ENCODE assay signal across 12 mouse cellular contexts in the genomic region with DNA sequence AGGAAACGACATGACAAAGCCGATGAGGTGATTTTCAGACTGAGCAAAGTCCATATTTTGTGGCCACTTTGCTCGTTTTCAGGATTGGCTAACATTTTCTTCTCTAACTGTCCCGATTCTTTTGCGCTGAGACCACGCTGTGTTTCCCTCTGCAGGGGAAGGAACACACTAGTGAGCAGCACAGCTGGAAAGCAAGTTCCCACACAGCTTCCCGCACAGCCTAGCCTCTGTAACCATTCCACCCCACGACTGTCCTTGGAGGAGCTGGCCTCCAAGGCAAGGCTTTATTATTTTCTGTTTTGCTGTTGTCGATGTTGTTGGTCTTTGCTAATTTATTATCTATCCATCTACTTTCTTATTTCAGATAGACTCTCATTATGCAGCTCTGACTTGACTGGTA. TPM values are rescaled to one million over a fixed set of nuclear protein-coding genes. Genes with fewer than 3 reads are reported as not detected.
DNase-seq lines count a peak whose midpoint lies in the region; ATAC-seq and TF ChIP-seq lines count a peak whose summit lies in the region.
"Had no signal": no experiment of that assay in that cellular context is flagged by ENCODE, and none has a peak within 500 bp of the region (broad histone marks: within the 10 kb centered on the region; RNA-seq: fewer than 3 reads in every experiment).

No protein-coding gene starts in this region.

- no peak overlapping the region for H3K4me3 ChIP-seq in forebrain, embryonic 12.5 days (replicated peaks)
- H3K4me3 ChIP-seq in forebrain, embryonic 16.5 days (replicated peaks; ENCODE audit: low read length) = no peak overlapping the region
- no peak overlapping the region for H3K4me3 ChIP-seq in hindbrain, embryonic 15.5 days
- H3K4me3 ChIP-seq in hindbrain, embryonic 11.5 days (ENCODE audit: low read depth, low read length) = no peak overlapping the region
- no peak overlapping the region for H3K4me3 ChIP-seq in neural tube, embryonic 11.5 days (ENCODE audit: low read depth, low read length)
- H3K4me3 ChIP-seq in stomach, postnatal 0 days (ENCODE audit: low read depth, low read length) = no peak overlapping the region
- H3K4me3 ChIP-seq: erythroblast, embryonic 14.5 days; midbrain, embryonic 15.5 days had no signal

- no peak for ATAC-seq in forebrain, embryonic 12.5 days (ENCODE audit: low FRiP score)
- no peak for ATAC-seq in forebrain, embryonic 16.5 days
- ATAC-seq in hindbrain, embryonic 15.5 days (ENCODE audit: low FRiP score, low read depth) = no peak
- ATAC-seq in hindbrain, embryonic 11.5 days (ENCODE audit: low FRiP score) = no peak
- no peak for ATAC-seq in neural tube, embryonic 11.5 days (ENCODE audit: insufficient read depth, low FRiP score, low TSS enrichment)
- no peak for ATAC-seq in stomach, postnatal 0 days (ENCODE audit: low FRiP score, low TSS enrichment)
- ATAC-seq: liver, postnatal 0 days had no signal

- TF ChIP-seq EP300 in stomach, postnatal 0 days (optimal IDR thresholded peaks at IDR 0.05) = no peak

- WGBS in forebrain, embryonic 12.5 days = 61% methylated on average over 9 of the region's 9 CpGs
- WGBS in forebrain, embryonic 16.5 days = 40% methylated on average over 9 of the region's 9 CpGs
- 46% methylated on average over 9 of the region's 9 CpGs for WGBS in hindbrain, embryonic 15.5 days
- 57% methylated on average over 8 of the region's 9 CpGs for WGBS in hindbrain, embryonic 11.5 days
- 52% methylated on average over 9 of the region's 9 CpGs for WGBS in neural tube, embryonic 11.5 days
- WGBS in stomach, postnatal 0 days = 45% methylated on average over 9 of the region's 9 CpGs

- TF ChIP-seq CTCF in stomach, postnatal 0 days (IDR thresholded peaks at IDR 0.05; ENCODE audit: low read depth) = no peak

- H3K27ac ChIP-seq in forebrain, embryonic 12.5 days = peak overlapping the region; percentile 61
- H3K27ac ChIP-seq in forebrain, embryonic 16.5 days (ENCODE audit: low read length) = no peak overlapping the region
- H3K27ac ChIP-seq in hindbrain, embryonic 15.5 days (replicated peaks) = 0 out of 2 replicates have a peak overlapping the region, but pooled peaks have one; percentile 34
- no peak overlapping the region for H3K27ac ChIP-seq in hindbrain, embryonic 11.5 days (ENCODE audit: low read depth, low read length)
- 0 out of 2 replicates have a peak overlapping the region, but pooled peaks have one; percentile 44 for H3K27ac ChIP-seq in neural tube, embryonic 11.5 days (ENCODE audit: low read depth, low read length)
- peak overlapping the region; percentile 69 for H3K27ac ChIP-seq in stomach, postnatal 0 days (replicated peaks)

- H3K4me2 ChIP-seq in forebrain, embryonic 12.5 days = no peak overlapping the region
- H3K4me2 ChIP-seq in forebrain, embryonic 16.5 days (ENCODE audit: low read length) = no peak overlapping the region
- no peak overlapping the region for H3K4me2 ChIP-seq in hindbrain, embryonic 15.5 days
- no peak overlapping the region for H3K4me2 ChIP-seq in hindbrain, embryonic 11.5 days (replicated peaks; ENCODE audit: low read depth, low read length)
- no peak overlapping the region for H3K4me2 ChIP-seq in neural tube, embryonic 11.5 days (ENCODE audit: low read depth)
- H3K4me2 ChIP-seq in stomach, postnatal 0 days (replicated peaks; ENCODE audit: low read depth) = no peak overlapping the region
- H3K4me2 ChIP-seq: midbrain, embryonic 15.5 days had no signal

- no peak overlapping the region for H3K9ac ChIP-seq in forebrain, embryonic 12.5 days
- no peak overlapping the region for H3K9ac ChIP-seq in forebrain, embryonic 16.5 days (replicated peaks; ENCODE audit: low read depth, low read length)
- H3K9ac ChIP-seq in hindbrain, embryonic 15.5 days = no peak overlapping the region
- no peak overlapping the region for H3K9ac ChIP-seq in hindbrain, embryonic 11.5 days (ENCODE audit: low read depth, low read length)
- H3K9ac ChIP-seq in neural tube, embryonic 11.5 days (ENCODE audit: low read length) = no peak overlapping the region
- no peak overlapping the region for H3K9ac ChIP-seq in stomach, postnatal 0 days (ENCODE audit: low read length)
- H3K9ac ChIP-seq: liver, postnatal 0 days; midbrain, embryonic 15.5 days had no signal

- H3K4me1 ChIP-seq in forebrain, embryonic 12.5 days = 0 out of 2 replicates have a peak, but pooled peaks cover 3% of the 10 kb centered on the region
- H3K4me1 ChIP-seq in forebrain, embryonic 16.5 days (replicated peaks; ENCODE audit: control insufficient read depth, insufficient read depth, low read length) = peaks cover 8% of the 10 kb centered on the region
- no peaks in the 10 kb centered on the region for H3K4me1 ChIP-seq in hindbrain, embryonic 15.5 days (replicated peaks)
- H3K4me1 ChIP-seq in hindbrain, embryonic 11.5 days (replicated peaks; ENCODE audit: control insufficient read depth, insufficient read depth, low read length) = no peaks in the 10 kb centered on the region
- H3K4me1 ChIP-seq in neural tube, embryonic 11.5 days (ENCODE audit: control insufficient read depth, insufficient read depth, low read length) = no peaks in the 10 kb centered on the region
- H3K4me1 ChIP-seq in stomach, postnatal 0 days (replicated peaks; ENCODE audit: control insufficient read depth, insufficient read depth) = no peaks in the 10 kb centered on the region
- H3K4me1 ChIP-seq: midbrain, embryonic 15.5 days had no signal

- no peaks in the 10 kb centered on the region for H3K9me3 ChIP-seq in forebrain, embryonic 12.5 days
- no peaks in the 10 kb centered on the region for H3K9me3 ChIP-seq in forebrain, embryonic 16.5 days (ENCODE audit: control insufficient read depth, low read length)
- H3K9me3 ChIP-seq in hindbrain, embryonic 15.5 days = no peaks in the 10 kb centered on the region
- no peaks in the 10 kb centered on the region for H3K9me3 ChIP-seq in hindbrain, embryonic 11.5 days (ENCODE audit: control insufficient read depth, low read length)
- no peaks in the 10 kb centered on the region for H3K9me3 ChIP-seq in neural tube, embryonic 11.5 days (ENCODE audit: control insufficient read depth, low read length)
- no peaks in the 10 kb centered on the region for H3K9me3 ChIP-seq in stomach, postnatal 0 days (ENCODE audit: control insufficient read depth, low read length)
- H3K9me3 ChIP-seq: midbrain, embryonic 15.5 days had no signal

- H3K36me3 ChIP-seq in forebrain, embryonic 12.5 days (replicated peaks) = no peaks in the 10 kb centered on the region
- no peaks in the 10 kb centered on the region for H3K36me3 ChIP-seq in forebrain, embryonic 16.5 days (ENCODE audit: control insufficient read depth, insufficient read depth)
- H3K36me3 ChIP-seq in hindbrain, embryonic 15.5 days = no peaks in the 10 kb centered on the region
- no peaks in the 10 kb centered on the region for H3K36me3 ChIP-seq in hindbrain, embryonic 11.5 days (ENCODE audit: control insufficient read depth, insufficient read depth, low read length)
- no peaks in the 10 kb centered on the region for H3K36me3 ChIP-seq in neural tube, embryonic 11.5 days (ENCODE audit: control insufficient read depth, insufficient read depth, low read length)
- H3K36me3 ChIP-seq in stomach, postnatal 0 days (ENCODE audit: control insufficient read depth, insufficient read depth, low read length) = no peaks in the 10 kb centered on the region
- H3K36me3 ChIP-seq: midbrain, embryonic 15.5 days had no signal

- H3K27me3 ChIP-seq in forebrain, embryonic 12.5 days = no peaks in the 10 kb centered on the region
- H3K27me3 ChIP-seq in forebrain, embryonic 16.5 days (replicated peaks; ENCODE audit: control insufficient read depth, insufficient read depth, low read length) = no peaks in the 10 kb centered on the region
- no peaks in the 10 kb centered on the region for H3K27me3 ChIP-seq in hindbrain, embryonic 15.5 days
- no peaks in the 10 kb centered on the region for H3K27me3 ChIP-seq in hindbrain, embryonic 11.5 days (ENCODE audit: control insufficient read depth, insufficient read depth, low read length)
- H3K27me3 ChIP-seq in neural tube, embryonic 11.5 days (ENCODE audit: control insufficient read depth, insufficient read depth, low read length) = no peaks in the 10 kb centered on the region
- H3K27me3 ChIP-seq in stomach, postnatal 0 days (ENCODE audit: control insufficient read depth, insufficient read depth, low read length) = no peaks in the 10 kb centered on the region
- H3K27me3 ChIP-seq: midbrain, embryonic 15.5 days had no signal

- DNase-seq in hindbrain, embryonic 11.5 days (ENCODE audit: low spot score) = no peak
- DNase-seq in neural tube, embryonic 11.5 days (ENCODE audit: low spot score) = no peak
- DNase-seq in neural tube, embryonic 10.5 days (ENCODE audit: extremely low spot score, low spot score) = no peak
- no peak for DNase-seq in stomach, postnatal 0 days (ENCODE audit: low spot score)
- no peak for DNase-seq in urinary bladder, postnatal 10 days (ENCODE audit: low spot score)
- DNase-seq: liver, postnatal 0 days; thymus, adult 2 months had no signal

RNA-seq across cellular contexts. Expression of gene Plac1, which starts 27.4 kb away (rescaled TPM):
- polyA plus RNA-seq in forebrain, embryonic 12.5 days (2016; fragmentation: Nextera tagmentation; extraction: Ambion mirVana) = 0.97 and 1.1 TPM in 2 replicates
- 0.75 TPM in 1 of 2 replicates, not detected in the other for polyA plus RNA-seq in forebrain, embryonic 16.5 days (2015; fragmentation: Nextera tagmentation; extraction: Ambion mirVana)
- 0.53 and 0.58 TPM in 2 replicates for polyA plus RNA-seq in hindbrain, embryonic 15.5 days (2015; fragmentation: Nextera tagmentation; extraction: Ambion mirVana)
- 1.4 and 2.6 TPM in 2 replicates for polyA plus RNA-seq in hindbrain, embryonic 11.5 days (2014; fragmentation: Nextera tagmentation; extraction: Ambion mirVana)
- polyA plus RNA-seq in neural tube, embryonic 11.5 days (2014; fragmentation: Nextera tagmentation; extraction: Ambion mirVana) = 2.6 and 3.7 TPM in 2 replicates
- polyA plus RNA-seq in stomach, postnatal 0 days (2015; fragmentation: Nextera tagmentation; extraction: Ambion mirVana) = 1.2 and 1.6 TPM in 2 replicates
- polyA plus RNA-seq: erythroblast, embryonic 14.5 days had no signal

RNA-seq across cellular contexts. Expression of gene Fam122b, which starts 57.1 kb away (rescaled TPM):
- 7.0 and 7.6 TPM in 2 replicates for polyA plus RNA-seq in forebrain, embryonic 12.5 days (2016; fragmentation: Nextera tagmentation; extraction: Ambion mirVana)
- polyA plus RNA-seq in forebrain, embryonic 16.5 days (2015; fragmentation: Nextera tagmentation; extraction: Ambion mirVana) = 3.4 and 3.6 TPM in 2 replicates
- 3.5 and 3.7 TPM in 2 replicates for polyA plus RNA-seq in hindbrain, embryonic 15.5 days (2015; fragmentation: Nextera tagmentation; extraction: Ambion mirVana)
- 7.9 and 8.0 TPM in 2 replicates for polyA plus RNA-seq in hindbrain, embryonic 11.5 days (2014; fragmentation: Nextera tagmentation; extraction: Ambion mirVana)
- polyA plus RNA-seq in neural tube, embryonic 11.5 days (2014; fragmentation: Nextera tagmentation; extraction: Ambion mirVana) = 8.4 and 10.6 TPM in 2 replicates
- polyA plus RNA-seq in stomach, postnatal 0 days (2015; fragmentation: Nextera tagmentation; extraction: Ambion mirVana) = 3.4 and 4.0 TPM in 2 replicates

Comparison
In these comparisons a context has a peak if more than half of its experiments do, and no peak if none do; other contexts are left out.
1. H3K27ac ChIP-seq: peak in forebrain, embryonic 12.5 days (single experiment), hindbrain, embryonic 15.5 days (single experiment), neural tube, embryonic 11.5 days (single experiment) and stomach, postnatal 0 days (single experiment); none in forebrain, embryonic 16.5 days (single experiment) and hindbrain, embryonic 11.5 days (single experiment).